Mouse (Mus musculus): ENCODE data around the gene Ndufa7.

The Ndufa7 gene

DNA sequence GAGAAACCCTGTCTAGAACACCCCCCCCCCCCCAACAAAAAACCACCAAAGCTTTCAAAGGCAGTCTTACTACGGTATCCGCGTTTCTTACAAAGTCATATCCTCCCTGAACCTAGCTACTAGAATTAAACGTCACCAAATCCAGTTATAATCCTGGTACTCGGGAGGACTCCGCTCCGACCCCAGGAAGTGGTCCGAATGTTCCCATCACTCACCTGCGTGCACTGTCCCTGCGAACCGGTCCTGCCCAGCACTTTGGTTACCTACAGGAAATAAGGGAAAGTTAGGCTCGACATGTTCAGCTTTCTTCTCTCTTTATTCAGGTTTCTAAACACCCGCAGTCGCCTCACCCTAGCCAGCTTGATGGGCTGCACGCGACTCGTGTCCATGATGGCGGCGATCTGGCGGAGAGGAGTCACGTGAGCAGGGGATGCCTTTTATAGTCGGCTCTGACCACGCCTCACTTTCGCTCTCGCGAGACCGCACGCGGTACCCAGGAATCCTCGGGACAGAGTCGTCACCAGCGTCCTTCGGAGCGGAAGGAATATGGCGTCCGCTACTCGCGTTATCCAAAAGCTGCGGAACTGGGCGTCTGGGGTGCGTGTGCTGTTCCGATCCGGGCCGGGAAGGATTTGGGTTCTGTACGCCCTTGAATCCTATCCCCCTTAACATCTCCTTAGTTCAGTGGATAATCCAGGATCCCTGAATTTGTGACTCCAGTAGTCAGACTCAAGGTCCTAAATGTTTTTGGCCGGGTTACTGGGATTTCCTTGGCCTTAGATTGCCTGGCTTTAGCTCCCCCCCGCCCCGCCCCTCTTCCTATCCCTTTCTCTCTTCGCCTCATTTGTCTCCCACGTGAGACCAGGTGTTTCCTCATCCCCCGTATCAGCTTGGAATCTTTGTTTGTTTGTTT, at the start of gene Ndufa7, which contains the start of gene Rps28:
Ndufa7 (plus strand) TSS at position 489 of the 913 bp plus-strand sequence.
Rps28 (minus strand) TSS at position 479 of the 913 bp plus-strand sequence.
- DNase-seq = peak; percentile 98

GRCm38 (mm10) chr17:33774573-33775155, 49.7 kb upstream of the Ndufa7 start:
- peak in 1 of 2 experiments; percentile 67 for DNase-seq

DNA sequence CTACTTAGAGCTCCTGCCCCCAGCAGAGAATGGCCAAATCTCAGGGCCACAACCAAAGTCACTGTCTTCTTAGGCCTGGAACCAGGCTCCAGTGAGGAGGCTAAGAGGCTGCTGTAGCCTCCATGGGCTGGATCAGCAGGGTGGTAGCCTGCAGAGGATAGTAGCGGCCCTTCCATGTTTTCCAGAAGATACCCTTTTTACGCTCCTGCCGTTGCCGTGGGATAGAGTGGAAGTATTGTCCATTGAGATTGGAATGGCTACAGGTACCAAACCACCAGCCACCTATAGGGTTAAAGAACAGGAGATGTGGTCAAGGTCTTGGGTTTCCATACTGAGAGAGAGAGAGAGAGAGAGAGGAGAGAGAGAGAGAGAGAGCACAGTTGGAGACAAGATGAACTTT, 49.1 kb upstream of the Ndufa7 start:
- no peak for DNase-seq

DNA sequence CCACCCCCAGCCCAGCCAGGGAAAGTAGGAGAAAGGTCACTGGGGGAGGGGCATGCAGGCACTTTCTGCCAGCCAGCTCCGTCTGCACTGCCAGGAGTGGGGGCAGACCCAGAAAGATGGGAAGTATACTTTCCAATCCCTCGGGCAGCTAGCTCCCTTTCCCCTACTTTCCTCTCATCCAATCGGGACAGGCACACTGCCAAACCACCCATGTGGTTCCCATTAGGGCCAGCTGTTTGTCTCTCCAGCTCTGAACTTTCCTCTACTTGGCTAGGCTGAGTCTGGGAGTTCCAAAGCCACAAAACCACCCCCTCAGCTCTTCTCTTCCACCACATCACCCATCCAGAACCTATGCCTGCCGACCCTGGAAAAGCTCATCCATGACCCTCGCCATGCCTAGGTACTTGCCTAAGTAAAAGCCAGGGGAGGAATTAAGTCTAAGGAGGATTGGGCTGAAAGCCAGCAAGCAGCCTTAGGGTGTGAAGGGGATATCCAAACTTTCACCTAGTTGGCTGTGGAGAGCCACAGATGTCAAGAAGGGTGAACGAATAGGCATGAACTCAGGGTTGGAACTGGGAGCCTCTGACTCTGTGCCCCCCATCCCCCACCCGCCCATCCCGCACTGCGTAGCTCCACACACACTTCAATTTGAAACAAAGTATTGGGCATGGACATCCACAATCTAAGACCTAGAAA, 45.0 kb upstream of the Ndufa7 start:
- DNase-seq = peak; percentile 98 to 99

DNA sequence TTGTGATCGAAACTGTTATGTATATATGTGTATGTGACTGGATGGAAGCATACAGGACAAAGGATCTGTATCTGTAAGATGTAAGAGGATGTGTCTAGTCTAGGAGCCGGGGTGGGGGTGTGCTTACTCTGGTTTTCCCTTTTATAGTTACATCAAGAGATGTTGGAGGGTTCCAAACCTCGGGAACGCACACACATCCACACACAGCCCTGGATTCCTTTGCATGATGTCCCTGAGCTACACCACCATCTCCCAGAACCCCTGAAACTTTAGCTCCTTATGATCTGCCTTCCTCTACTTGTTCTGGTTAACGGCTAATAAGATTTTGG, 44.4 kb upstream of the Ndufa7 start:
- DNase-seq = no peak

DNA sequence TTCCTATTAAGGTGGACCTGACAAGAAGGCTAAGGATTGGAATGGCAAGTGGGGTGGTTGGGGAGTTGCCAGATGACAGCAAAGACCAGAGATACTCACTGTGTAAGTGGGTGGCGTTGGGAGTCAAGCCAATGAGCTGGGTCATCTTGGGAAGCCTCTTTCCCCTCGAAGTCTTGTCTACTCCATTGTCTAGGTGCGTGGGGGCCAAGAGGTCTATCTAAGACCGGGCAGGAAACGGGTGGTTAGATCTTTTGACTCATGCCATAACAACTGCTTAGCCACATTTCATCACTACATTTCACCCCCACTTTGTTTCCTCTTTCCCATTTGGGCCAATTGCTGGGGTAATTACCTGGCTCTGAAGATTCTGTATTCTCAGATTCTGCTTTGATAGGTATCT, 43.9 kb upstream of the Ndufa7 start:
- peak; percentile 44 to 61 for DNase-seq

- DNase-seq = peak; percentile 80 to 90
Measured at GRCm38 (mm10) chr17:33781124-33781977, 43.0 kb upstream of the Ndufa7 start, which contains the start of gene Angptl4. Angptl4 (minus strand) TSS chr17:33781830.

- no peak for DNase-seq
Measured at GRCm38 (mm10) chr17:33782067-33782466, 42.3 kb upstream of the Ndufa7 start.

- DNase-seq = peak; percentile 94
Measured at GRCm38 (mm10) chr17:33783408-33783807, 41.0 kb upstream of the Ndufa7 start.

GRCm38 (mm10) chr17:33784939-33785338, 39.4 kb upstream of the Ndufa7 start:
- DNase-seq = no peak

- DNase-seq = no peak
Measured at GRCm38 (mm10) chr17:33786375-33786774, 38.0 kb upstream of the Ndufa7 start.

DNA sequence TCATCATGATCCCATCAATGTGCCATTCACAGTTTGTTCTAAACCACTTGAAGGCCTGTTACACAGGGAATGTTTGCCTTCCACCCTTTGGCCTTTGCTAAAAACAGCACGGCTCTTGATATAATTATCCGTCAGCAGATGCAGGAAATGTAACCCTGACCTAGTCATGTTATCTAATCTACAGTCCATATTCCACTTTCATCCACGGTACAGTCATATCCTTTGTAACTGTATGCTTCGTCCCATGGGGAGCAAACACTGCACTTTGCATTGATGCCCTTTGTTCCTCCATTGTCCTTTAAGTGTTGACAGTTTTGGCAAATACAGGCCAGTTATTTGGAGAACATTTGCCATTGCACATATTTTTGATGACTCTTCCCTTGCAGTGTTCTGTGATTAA, 35.6 kb upstream of the Ndufa7 start:
- DNase-seq = no peak

DNA sequence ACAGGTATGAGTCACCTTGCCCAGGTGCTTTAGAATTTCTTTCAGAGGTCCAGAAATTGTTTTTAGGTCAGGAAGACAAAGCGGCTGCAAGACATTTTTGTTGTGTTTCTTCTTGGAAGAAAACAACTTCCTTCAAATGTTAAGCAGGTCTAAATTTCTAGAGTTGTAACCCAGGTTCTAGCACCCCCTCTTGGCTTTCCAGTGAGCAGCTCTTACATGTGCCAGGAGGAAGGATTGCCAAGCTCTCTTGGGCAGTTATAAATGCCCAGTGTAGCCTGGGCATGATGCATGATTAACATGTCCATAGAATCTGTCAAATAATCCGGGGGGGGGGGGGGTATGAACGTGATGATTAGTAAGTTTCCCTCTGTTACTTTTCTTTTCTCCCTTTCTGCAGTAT, 26.1 kb upstream of the Ndufa7 start:
- DNase-seq = peak; percentile 63 to 67

GRCm38 (mm10) chr17:33799277-33799676, 25.1 kb upstream of the Ndufa7 start:
- no peak for DNase-seq

- no peak for DNase-seq
Measured at GRCm38 (mm10) chr17:33802221-33802620, 22.2 kb upstream of the Ndufa7 start.

GRCm38 (mm10) chr17:33804205-33804604, 20.2 kb upstream of the Ndufa7 start:
- no peak for DNase-seq

- no peak for DNase-seq
Measured at GRCm38 (mm10) chr17:33804745-33805144, 19.6 kb upstream of the Ndufa7 start.

DNA sequence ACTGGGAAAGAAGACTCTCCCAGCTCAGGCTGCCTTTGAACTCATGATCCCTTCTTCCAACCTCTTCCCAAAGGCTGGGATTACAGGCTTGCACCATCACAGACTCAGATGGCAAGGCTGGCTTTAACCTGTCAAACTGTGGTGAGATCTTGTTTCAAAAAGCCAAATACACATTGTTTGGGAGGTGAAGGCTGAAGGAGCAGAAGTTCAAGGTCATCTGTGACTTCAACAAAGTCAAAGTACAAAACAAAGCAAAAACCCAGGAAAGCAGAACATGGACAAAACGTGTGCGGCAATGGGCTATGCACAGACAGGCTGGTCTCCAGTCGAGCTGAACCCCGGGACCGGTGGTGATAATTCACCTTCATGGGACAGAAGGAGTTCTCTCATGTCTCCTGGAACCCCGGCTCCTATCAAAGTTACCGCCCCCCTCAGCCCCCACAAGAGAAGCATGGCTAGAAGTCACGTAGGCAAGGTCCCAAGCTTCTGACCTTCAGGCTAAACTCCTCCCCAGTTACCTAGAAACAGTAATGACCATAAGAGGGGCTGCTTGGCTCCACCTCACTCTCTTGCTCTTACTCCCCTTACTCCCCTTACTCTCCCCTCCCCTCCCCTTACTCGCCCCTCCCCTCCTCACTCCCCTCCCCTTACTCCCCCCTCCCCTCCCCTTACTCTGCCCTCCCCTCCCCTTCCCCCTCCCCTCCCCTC, 17.0 kb upstream of the Ndufa7 start:
- DNase-seq = no peak

- DNase-seq = peak in 1 of 2 experiments; percentile 44
Measured at GRCm38 (mm10) chr17:33808192-33808591, 16.2 kb upstream of the Ndufa7 start.

GRCm38 (mm10) chr17:33810334-33811141, 13.8 kb upstream of the Ndufa7 start, which contains the start of gene Kank3:
Kank3 (plus strand) TSS chr17:33810519.
- peak; percentile 96 to 97 for DNase-seq

GRCm38 (mm10) chr17:33811142-33811516, 13.2 kb upstream of the Ndufa7 start:
- no peak for DNase-seq
